Mouse (Mus musculus): ENCODE results near the gene Lrrc4.

Lrrc4 gene

GRCm38 (mm10) chr6:28803678-28804279 lies 27.8 kb downstream of the Lrrc4 start:
- POLR2A ChIA-PET = no interaction called here
- CTCF ChIA-PET = no interaction called here

- ChIA-PET CTCF (no interaction called here), POLR2A (interaction anchor here in 1 of 4 experiments (0.7 kb wide), 1 partner anchor 304 kb away, joined by 5 read pairs; no protein-coding TSS in a partner anchor)
Measured at GRCm38 (mm10) chr6:28800976-28801375, 30.6 kb downstream of the Lrrc4 start.

GRCm38 (mm10) chr6:28799818-28800217 lies 31.7 kb downstream of the Lrrc4 start:
- POLR2A ChIA-PET = interaction anchor here in 1 of 4 experiments (1.1 to 1.9 kb wide), 4 partner anchors 13 to 20 kb away, joined by 3 to 7 read pairs (median 6); no protein-coding TSS in a partner anchor

GRCm38 (mm10) chr6:28795792-28796515 lies 35.6 kb downstream of the Lrrc4 start:
- ChIA-PET CTCF (interaction anchor here in 1 of 4 experiments (1.0 kb wide), 1 partner anchor 165 kb away, joined by 3 read pairs; no protein-coding TSS in a partner anchor), POLR2A (interaction anchor here in 1 of 4 experiments (0.7 to 1.9 kb wide), 4 partner anchors 9 to 72 kb away, joined by 3 to 7 read pairs (median 4); no protein-coding TSS in a partner anchor)

More at GRCm38 (mm10) chr6:28799818-28800217, 31.7 kb downstream of the Lrrc4 start:
- CTCF ChIA-PET = no interaction called here

GRCm38 (mm10) chr6:28795380-28795779 lies 36.2 kb downstream of the Lrrc4 start:
- ChIA-PET CTCF (interaction anchor here in 1 of 4 experiments (1.0 kb wide), 1 partner anchor 166 kb away, joined by 3 read pairs; no protein-coding TSS in a partner anchor), POLR2A (interaction anchor here in 1 of 4 experiments (0.7 to 1.8 kb wide), 2 partner anchors 35 to 71 kb away, joined by 3 to 4 read pairs; no protein-coding TSS in a partner anchor)

GRCm38 (mm10) chr6:28791809-28792208 lies 39.7 kb downstream of the Lrrc4 start:
- CTCF ChIA-PET = no interaction called here
- POLR2A ChIA-PET = interaction anchor here in 2 of 4 experiments (1.0 to 1.6 kb wide), 5 partner anchors 9 to 312 kb away, joined by 3 to 4 read pairs (median 3); no protein-coding TSS in a partner anchor

- ChIA-PET POLR2A (interaction anchor here in 2 of 4 experiments (0.6 to 1.3 kb wide), 5 partner anchors 15 to 695 kb away, joined by 3 to 5 read pairs (median 4); no protein-coding TSS in a partner anchor), CTCF (no interaction called here)
Measured at GRCm38 (mm10) chr6:28791183-28791582, 40.4 kb downstream of the Lrrc4 start.

- CTCF ChIA-PET = no interaction called here
- POLR2A ChIA-PET = interaction anchor here in 1 of 4 experiments (0.5 to 2.1 kb wide), 2 partner anchors 42 to 302 kb away, joined by 3 to 6 read pairs; partner anchors contain the start of gene Lrrc4
Measured at GRCm38 (mm10) chr6:28789685-28790084, 41.9 kb downstream of the Lrrc4 start.

- POLR2A ChIA-PET = interaction anchor here in 2 of 4 experiments (0.6 to 2.7 kb wide), 13 partner anchors 9 to 299 kb away, joined by 3 to 8 read pairs (median 3); partner anchors contain the start of gene Lrrc4 (in 1 of the 2)
- CTCF ChIA-PET = no interaction called here
Measured at GRCm38 (mm10) chr6:28787133-28787532, 44.4 kb downstream of the Lrrc4 start.

- ChIA-PET CTCF (interaction anchor here in 1 of 4 experiments (0.6 kb wide), 1 partner anchor 61 kb away, joined by 4 read pairs; no protein-coding TSS in a partner anchor), POLR2A (interaction anchor here in 1 of 4 experiments (1.1 to 2.7 kb wide), 4 partner anchors 13 to 46 kb away, joined by 3 to 8 read pairs (median 6); partner anchors contain the start of gene Lrrc4)
Measured at GRCm38 (mm10) chr6:28785770-28786169, 45.8 kb downstream of the Lrrc4 start.

- ChIA-PET POLR2A (interaction anchor here in 1 of 4 experiments (1.9 kb wide), 1 partner anchor 13 kb away, joined by 4 read pairs; no protein-coding TSS in a partner anchor), CTCF (no interaction called here)
Measured at GRCm38 (mm10) chr6:28783953-28784352, 47.6 kb downstream of the Lrrc4 start.

GRCm38 (mm10) chr6:28783082-28783647 lies 48.4 kb downstream of the Lrrc4 start:
- POLR2A ChIA-PET = interaction anchor here in 1 of 4 experiments (0.9 to 1.9 kb wide), 2 partner anchors 9 to 14 kb away, joined by 3 to 4 read pairs; no protein-coding TSS in a partner anchor
- CTCF ChIA-PET = no interaction called here

GRCm38 (mm10) chr6:28781696-28782095 lies 49.9 kb downstream of the Lrrc4 start:
- CTCF ChIA-PET = no interaction called here
- POLR2A ChIA-PET = interaction anchor here in 1 of 4 experiments (2.6 kb wide), 1 partner anchor 20 kb away, joined by 8 read pairs; no protein-coding TSS in a partner anchor

GRCm38 (mm10) chr6:28771331-28771730 lies 60.2 kb downstream of the Lrrc4 start:
- ChIA-PET POLR2A (interaction anchor here in 2 of 4 experiments (1.2 to 5.3 kb wide), 2 partner anchors 9 to 11 kb away, joined by 3 to 19 read pairs; no protein-coding TSS in a partner anchor), CTCF (no interaction called here)

- POLR2A ChIA-PET = interaction anchor here in 2 of 4 experiments (0.6 to 5.3 kb wide), 7 partner anchors 7 to 53 kb away, joined by 3 to 19 read pairs (median 4); no protein-coding TSS in a partner anchor
- CTCF ChIA-PET = no interaction called here
Measured at GRCm38 (mm10) chr6:28767891-28768481, 63.6 kb downstream of the Lrrc4 start.

- CTCF ChIA-PET = no interaction called here
- POLR2A ChIA-PET = no interaction called here
Measured at GRCm38 (mm10) chr6:28766622-28767021, 64.9 kb downstream of the Lrrc4 start.

- POLR2A ChIA-PET = interaction anchor here in 3 of 4 experiments (0.6 to 5.3 kb wide), 21 partner anchors 8 to 586 kb away, joined by 3 to 70 read pairs (median 3); partner anchors contain the start of gene Calu (in 1 of the 3)
Measured at GRCm38 (mm10) chr6:28762132-28762775, 69.3 kb downstream of the Lrrc4 start.

GRCm38 (mm10) chr6:28761728-28762127 lies 69.8 kb downstream of the Lrrc4 start:
- POLR2A ChIA-PET = interaction anchor here in 3 of 4 experiments (0.6 to 5.3 kb wide), 21 partner anchors 9 to 586 kb away, joined by 3 to 70 read pairs (median 4); partner anchors contain the start of gene Calu (in 1 of the 3)
- CTCF ChIA-PET = interaction anchor here in 1 of 4 experiments (0.6 kb wide), 1 partner anchor 70 kb away, joined by 7 read pairs; the partner anchor contains the start of gene Lrrc4

More at GRCm38 (mm10) chr6:28762132-28762775, 69.3 kb downstream of the Lrrc4 start:
- CTCF ChIA-PET = interaction anchor here in 2 of 4 experiments (0.6 kb wide), 3 partner anchors 38 to 239 kb away, joined by 3 to 9 read pairs (median 7); partner anchors contain the start of gene Lrrc4 (in 1 of the 2)

Measured in embryonic stem cell, embryonic (primary cell).